Mouse (Mus musculus) ES-Bruce4 (cell line): Measurements from ENCODE around the gene C130032M10Rik. TPM values are rescaled to one million over a fixed set of nuclear protein-coding genes. Genes with fewer than 3 reads are reported as not detected.

Source experiments
- H3K27ac ChIP-seq: 2 replicates; pipeline ENCODE4 v1.5.1; 2012; ENCODE audit warnings: low read length, inconsistent platforms; ENCODE audit not compliant: insufficient read depth
- H3K27me3 ChIP-seq: 2 replicates; pipeline ENCODE4 v1.6.1; 2012; ENCODE audit warnings: mild to moderate bottlenecking, low read length, inconsistent platforms; ENCODE audit not compliant: control insufficient read depth, poor library complexity, insufficient read depth, severe bottlenecking
- H3K36me3 ChIP-seq: 2 replicates; pipeline ENCODE4 v1.6.1; 2012; ENCODE audit warnings: inconsistent platforms, mild to moderate bottlenecking, low read length, moderate library complexity; ENCODE audit not compliant: control insufficient read depth, poor library complexity, insufficient read depth, severe bottlenecking
- H3K4me1 ChIP-seq: one replicate; pipeline ENCODE4 v1.8.1; 2011; ENCODE audit warnings: low read length; ENCODE audit not compliant: control insufficient read depth, insufficient read depth
- H3K4me3 ChIP-seq: 2 replicates; pipeline ENCODE4 v1.5.1; 2011; ENCODE audit warnings: low read depth, mild to moderate bottlenecking, low read length
- H3K9ac ChIP-seq: 2 replicates; pipeline ENCODE4 v1.6.1; 2012; ENCODE audit warnings: low read depth, mild to moderate bottlenecking, inconsistent platforms; ENCODE audit not compliant: poor library complexity, severe bottlenecking
- H3K9me3 ChIP-seq: replicated peaks from 2 replicates; pipeline ENCODE4 v1.6.1; 2012; ENCODE audit warnings: mild to moderate bottlenecking, low read length, inconsistent platforms; ENCODE audit not compliant: control insufficient read depth, poor library complexity, insufficient read depth, severe bottlenecking
- CTCF ChIP-seq: IDR thresholded peaks from one replicate; pipeline ENCODE4 v1.8.1; 2011; ENCODE audit warnings: low read depth, low read length
- EP300 ChIP-seq: IDR thresholded peaks from 2 replicates; pipeline ENCODE4 v1.6.1; 2011; ENCODE audit warnings: low read depth, low read length; ENCODE audit not compliant: insufficient read depth
- POLR2A ChIP-seq: IDR thresholded peaks from one replicate; pipeline ENCODE4 v1.8.1; 2011; ENCODE audit warnings: low read length; ENCODE audit not compliant: insufficient read depth
- polyA plus RNA-seq: library from polyadenylated mRNA; stranded (reverse); fragments of >200 nt; gene quantifications from 2 replicates; pipeline ENCODE4 v1.2.4, GENCODE M21; 2011; ENCODE audit warnings: low read depth; ENCODE audit not compliant: missing spikeins, insufficient read depth, insufficient read length

C130032M10Rik gene
- polyA plus RNA-seq, 1 experiment: not detected

- Histone ChIP-seq H3K27ac (peak overlapping the region; percentile 90), H3K27me3 (no peaks in the 10 kb centered on the region), H3K9ac (no peak overlapping the region), H3K4me3 (no peak overlapping the region), H3K9me3 (no peaks in the 10 kb centered on the region), H3K36me3 (peaks cover 7% of the 10 kb centered on the region), H3K4me1 (peaks cover 7% of the 10 kb centered on the region)
- TF ChIP-seq CTCF: no peak
- peak; percentile 83; the same call in 1 of the 2 replicates for TF ChIP-seq EP300
- no peak for TF ChIP-seq POLR2A
These were observed 21.1 kb downstream of the C130032M10Rik start for GRCm38 (mm10) chr9:114536628-114537027.

DNA sequence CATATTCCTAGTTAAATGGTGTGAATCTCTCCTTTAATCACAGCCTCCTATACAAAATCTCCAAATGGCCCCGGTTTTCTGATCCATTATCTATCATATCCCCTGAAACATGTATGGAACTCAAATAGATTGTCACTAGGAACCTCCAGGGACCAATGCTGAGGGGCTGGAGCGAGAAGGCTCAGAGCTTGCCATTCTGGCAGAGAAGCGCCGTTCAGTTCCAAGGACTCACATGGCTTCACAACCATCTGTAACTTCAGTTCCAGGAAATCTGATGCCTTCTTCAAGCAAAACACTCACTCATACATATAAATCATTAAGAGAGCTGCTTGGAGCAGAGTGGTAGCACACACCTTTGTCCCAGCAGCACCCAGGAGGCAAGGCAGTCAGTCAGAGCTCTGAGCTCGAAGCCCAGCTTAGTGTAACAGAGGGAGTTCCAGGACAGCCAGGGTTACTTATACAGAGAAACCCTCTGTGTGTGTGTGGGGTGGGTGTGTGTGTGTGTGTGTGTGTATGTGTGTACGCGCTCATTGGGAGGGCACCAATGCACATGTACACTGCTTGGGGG, 23.6 kb downstream of the C130032M10Rik start:
- no peak overlapping the region for H3K9ac ChIP-seq
- H3K36me3 ChIP-seq: peaks cover 7% of the 10 kb centered on the region
- H3K9me3 ChIP-seq: no peaks in the 10 kb centered on the region
- H3K4me1 ChIP-seq: peaks cover 6% of the 10 kb centered on the region
- TF ChIP-seq EP300 (no peak), POLR2A (no peak), CTCF (no peak)
- no peaks in the 10 kb centered on the region for H3K27me3 ChIP-seq
- peak overlapping the region; percentile 39; the same call in 1 of the 2 replicates for H3K27ac ChIP-seq
- H3K4me3 ChIP-seq: no peak overlapping the region

GRCm38 (mm10) chr9:114541279-114541741, 25.8 kb downstream of the C130032M10Rik start:
- no peaks in the 10 kb centered on the region for H3K27me3 ChIP-seq
- peaks cover 9% of the 10 kb centered on the region for H3K36me3 ChIP-seq
- H3K9ac ChIP-seq: no peak overlapping the region
- H3K4me3 ChIP-seq: no peak overlapping the region
- peak overlapping the region; percentile 82 for H3K27ac ChIP-seq
- TF ChIP-seq POLR2A (no peak), EP300 (peak; percentile 92), CTCF (no peak)
- no peaks in the 10 kb centered on the region for H3K9me3 ChIP-seq
- peaks cover 4% of the 10 kb centered on the region for H3K4me1 ChIP-seq

- no peak overlapping the region; the same call in 1 of the 2 replicates for H3K27ac ChIP-seq
- H3K27me3 ChIP-seq: no peaks in the 10 kb centered on the region
- H3K9ac ChIP-seq: 0 out of 2 replicates have a peak overlapping the region, but pooled peaks have one; percentile 22
- H3K9me3 ChIP-seq: no peaks in the 10 kb centered on the region
- TF ChIP-seq CTCF (no peak), EP300 (no peak), POLR2A (no peak)
- H3K4me3 ChIP-seq: no peak overlapping the region
- H3K4me1 ChIP-seq: peaks cover 7% of the 10 kb centered on the region
- peaks cover 8% of the 10 kb centered on the region for H3K36me3 ChIP-seq
These were observed 28.6 kb downstream of the C130032M10Rik start for GRCm38 (mm10) chr9:114543882-114544753.

- TF ChIP-seq POLR2A (no peak), CTCF (no peak), EP300 (no peak)
- H3K9me3 ChIP-seq: no peaks in the 10 kb centered on the region
- peaks cover 4% of the 10 kb centered on the region for H3K4me1 ChIP-seq
- no peak overlapping the region for H3K4me3 ChIP-seq
- H3K36me3 ChIP-seq: peaks cover 8% of the 10 kb centered on the region
- peak overlapping the region; percentile 63; the same call in 1 of the 2 replicates for H3K9ac ChIP-seq
- H3K27ac ChIP-seq: 0 out of 2 replicates have a peak overlapping the region, but pooled peaks have one; percentile 22
- no peaks in the 10 kb centered on the region for H3K27me3 ChIP-seq
These were observed 29.4 kb downstream of the C130032M10Rik start for GRCm38 (mm10) chr9:114544754-114545393.
